Mouse (Mus musculus) T-helper 1 cell (primary cell): ENCODE results near the gene Ttc8.

Experiments used
- in situ Hi-C: fragments of 300-600 bp; cut with MboI, MseI; formaldehyde crosslinking; loops from one replicate; pipeline ENCODE4 v1.15.1; 2025; ENCODE audit warnings: high pct_unique_total_duplicates

The Ttc8 gene

GRCm38 (mm10) chr12:98973461-98973860 lies 53.1 kb downstream of the Ttc8 start:
- in situ Hi-C loops, result no loop called here

GRCm38 (mm10) chr12:98974157-98974804 lies 53.9 kb downstream of the Ttc8 start:
- in situ Hi-C loops, result no loop called here

GRCm38 (mm10) chr12:98981081-98981480 lies 60.7 kb downstream of the Ttc8 start:
- in situ Hi-C loops, result no loop called here

GRCm38 (mm10) chr12:98984785-98985184 lies 64.4 kb downstream of the Ttc8 start:
- in situ Hi-C loops, result no loop called here

GRCm38 (mm10) chr12:98991076-98991829 lies 70.9 kb downstream of the Ttc8 start:
- in situ Hi-C loops, result no loop called here

- in situ Hi-C loops, result no loop called here
These were observed 71.4 kb downstream of the Ttc8 start for GRCm38 (mm10) chr12:98991830-98992216.

GRCm38 (mm10) chr12:98993736-98994135 lies 73.4 kb downstream of the Ttc8 start:
- in situ Hi-C loops, result no loop called here

GRCm38 (mm10) chr12:98994366-98994765 lies 74.0 kb downstream of the Ttc8 start:
- in situ Hi-C loops, result no loop called here

GRCm38 (mm10) chr12:98995881-98996280 lies 75.5 kb downstream of the Ttc8 start:
- in situ Hi-C loops, result no loop called here

- in situ Hi-C loops, result no loop called here
These were observed 76.2 kb downstream of the Ttc8 start for GRCm38 (mm10) chr12:98996581-98996988.

GRCm38 (mm10) chr12:98997046-98997445 lies 76.7 kb downstream of the Ttc8 start:
- in situ Hi-C loops, result no loop called here

- in situ Hi-C loops, result no loop called here
These were observed 78.5 kb downstream of the Ttc8 start for GRCm38 (mm10) chr12:98998662-98999428.

- in situ Hi-C loops, result loop anchor here (10.0 kb wide), 1 partner anchor 56 kb away; no protein-coding TSS in a partner anchor
These were observed 79.9 kb downstream of the Ttc8 start for GRCm38 (mm10) chr12:99000310-99000709.

- in situ Hi-C loops, result loop anchor here (10.0 kb wide), 1 partner anchor 58 kb away; no protein-coding TSS in a partner anchor
These were observed 82.7 kb downstream of the Ttc8 start for GRCm38 (mm10) chr12:99003046-99003445.

GRCm38 (mm10) chr12:99004752-99005151 lies 84.4 kb downstream of the Ttc8 start:
- in situ Hi-C loops, result loop anchor here (10.0 kb wide), 1 partner anchor 60 kb away; no protein-coding TSS in a partner anchor

- in situ Hi-C loops, result loop anchor here (10.0 kb wide), 1 partner anchor 64 kb away; no protein-coding TSS in a partner anchor
These were observed 88.4 kb downstream of the Ttc8 start for GRCm38 (mm10) chr12:99008786-99009185.

GRCm38 (mm10) chr12:99009430-99009829 lies 89.1 kb downstream of the Ttc8 start:
- in situ Hi-C loops, result loop anchor here (10.0 kb wide), 1 partner anchor 65 kb away; no protein-coding TSS in a partner anchor

- in situ Hi-C loops, result no loop called here
These were observed 89.7 kb downstream of the Ttc8 start for GRCm38 (mm10) chr12:99010044-99010443.

GRCm38 (mm10) chr12:99011161-99011861 lies 90.9 kb downstream of the Ttc8 start:
- in situ Hi-C loops, result no loop called here

- in situ Hi-C loops, result no loop called here
These were observed 95.5 kb downstream of the Ttc8 start for GRCm38 (mm10) chr12:99015870-99016269.

- in situ Hi-C loops, result no loop called here
These were observed 104.1 kb downstream of the Ttc8 start for GRCm38 (mm10) chr12:99024430-99024960.
